Mouse (Mus musculus) thymus, adult 18-20 months (tissue): ENCODE results near the gene Borcs7.

Experiments used
- DNase-seq, 2 experiments: peaks; one replicate each; pipeline ENCODE4 v3.0.0; 2022; ENCODE audit warnings: mixed read lengths in 2 of 2

Gene Borcs7

DNA sequence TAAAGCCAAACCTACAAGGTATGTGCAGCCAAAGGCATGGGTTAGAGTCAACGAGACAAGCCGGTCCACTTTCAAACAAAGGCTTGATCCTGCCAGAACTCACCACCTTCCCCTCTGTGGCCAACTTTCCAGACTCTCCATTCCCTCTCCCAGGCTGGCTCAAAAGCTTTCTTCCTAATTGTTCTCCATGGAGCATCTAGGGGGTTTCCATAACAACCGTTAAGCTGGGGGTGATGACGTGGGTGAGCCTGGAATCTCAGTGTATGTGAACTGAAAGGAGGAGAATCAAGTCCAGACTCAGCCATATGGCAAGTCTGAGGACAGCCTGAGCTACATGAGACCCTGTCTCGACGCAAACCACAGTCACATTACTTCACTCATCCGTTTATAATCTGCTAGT lies 24.2 kb upstream of the Borcs7 start:
- DNase-seq: no peak

DNA sequence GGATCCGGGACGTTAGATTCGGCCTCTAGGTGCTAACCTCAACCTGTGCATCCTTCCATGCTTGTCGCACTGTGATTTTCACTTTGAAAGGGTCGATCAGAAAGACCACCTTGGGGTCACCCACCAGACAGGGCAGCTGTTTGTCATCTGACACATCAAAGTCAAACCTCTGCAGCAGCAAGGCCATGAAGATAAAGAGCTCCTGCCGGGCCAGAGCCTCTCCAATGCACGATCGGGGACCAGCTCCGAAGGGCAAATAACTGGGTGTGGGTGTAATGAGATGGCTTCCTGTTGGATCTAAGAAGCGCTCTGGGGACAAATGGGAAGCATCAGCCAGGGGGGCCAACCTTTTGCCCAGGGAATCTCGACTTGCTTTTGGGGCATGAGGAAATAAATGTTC lies 22.4 kb upstream of the Borcs7 start:
- no peak for DNase-seq

DNA sequence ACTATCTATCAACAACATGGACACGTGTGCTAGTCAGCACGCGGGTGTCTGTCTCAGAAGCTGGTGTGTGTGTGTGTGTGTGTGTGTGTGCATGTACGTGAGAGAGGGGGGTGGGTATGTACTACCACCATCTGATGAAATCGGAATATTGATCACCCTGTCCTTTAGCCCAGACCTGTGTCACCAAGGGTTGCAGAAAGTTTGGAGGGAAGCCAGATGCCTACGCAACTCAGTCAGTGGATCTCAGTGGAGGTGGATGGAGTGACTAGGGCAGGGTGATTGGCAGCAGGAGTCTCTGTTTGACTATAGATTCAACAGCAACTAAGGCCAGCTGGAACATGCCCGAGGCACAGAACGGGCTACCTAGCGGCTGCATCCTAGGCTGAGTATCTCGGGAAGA lies 21.4 kb upstream of the Borcs7 start:
- DNase-seq: no peak

DNA sequence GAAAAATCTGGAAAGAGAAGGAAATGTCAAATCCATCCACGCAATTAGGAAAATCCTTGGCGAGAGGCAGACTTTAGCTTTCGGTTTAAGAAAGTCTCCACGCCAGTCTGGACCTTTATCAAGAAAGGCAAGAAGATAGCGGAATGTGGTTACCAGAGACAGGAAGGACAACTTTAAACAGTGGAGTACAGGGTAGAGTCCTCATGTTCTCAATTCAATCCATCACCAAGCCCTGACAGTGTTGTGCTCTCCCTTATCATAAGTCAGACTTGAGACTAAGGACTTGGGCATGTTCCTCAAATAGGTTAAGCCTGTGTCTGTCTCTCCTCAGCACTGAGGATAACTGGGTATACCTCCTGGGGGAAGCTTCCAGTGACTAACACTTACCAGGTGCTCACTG lies 19.9 kb upstream of the Borcs7 start:
- DNase-seq: no peak

DNA sequence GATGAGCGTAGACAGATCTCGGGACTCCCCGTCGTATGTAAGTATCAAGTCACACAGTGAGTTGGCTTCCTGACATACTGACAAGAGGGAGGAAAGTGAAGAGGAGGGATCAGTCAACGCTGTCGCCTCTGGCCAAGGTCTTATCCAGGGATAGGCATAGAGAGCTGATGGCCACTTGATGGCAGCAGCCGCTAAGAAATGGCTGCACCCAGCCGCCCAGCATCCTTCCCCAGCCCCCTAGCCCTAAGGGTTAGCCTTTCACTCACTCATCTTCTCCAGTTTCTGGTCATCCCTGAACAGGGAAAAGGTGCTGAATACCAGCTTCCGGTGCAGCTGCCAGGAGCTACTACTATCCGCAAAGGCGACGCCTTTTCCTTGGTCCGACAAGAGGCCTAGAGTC lies 19.0 kb upstream of the Borcs7 start:
- peak in 1 of 2 experiments; percentile 30 for DNase-seq

DNA sequence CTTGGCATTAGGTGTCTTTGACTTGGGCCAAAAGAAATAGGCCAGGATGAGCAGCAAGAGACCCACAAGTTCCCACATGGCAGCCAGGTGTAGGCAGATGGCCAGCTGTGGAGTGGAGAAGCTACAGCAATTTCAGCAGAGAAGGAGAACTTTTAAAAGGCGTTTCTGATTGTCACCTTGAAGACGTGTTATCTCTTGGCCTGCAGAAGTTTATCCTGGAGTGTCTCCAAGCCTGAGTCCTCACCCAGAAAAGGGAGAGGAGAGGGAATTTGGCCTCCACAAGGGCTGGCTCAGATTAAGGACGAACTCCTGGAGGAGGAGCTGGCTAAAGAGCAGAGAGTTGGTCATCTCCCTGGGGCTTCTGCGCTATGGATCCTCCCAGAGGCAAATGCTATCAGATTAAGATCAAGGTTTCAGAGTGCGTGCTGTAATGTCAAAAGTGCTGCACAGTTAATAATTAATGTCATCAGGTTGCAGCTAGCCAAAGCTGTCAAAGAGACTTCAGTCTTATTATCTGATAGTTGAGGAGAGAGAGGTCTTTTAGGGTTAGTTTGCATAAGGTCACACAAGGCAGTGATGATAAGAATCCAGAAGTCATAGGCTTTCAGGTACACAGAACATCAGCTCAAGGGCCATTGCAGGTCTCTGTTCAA lies 16.8 kb upstream of the Borcs7 start, which contains the start of gene Cyp17a1:
Cyp17a1 (minus strand) TSS at position 407 of the 653 bp plus-strand sequence.
- no peak for DNase-seq

DNA sequence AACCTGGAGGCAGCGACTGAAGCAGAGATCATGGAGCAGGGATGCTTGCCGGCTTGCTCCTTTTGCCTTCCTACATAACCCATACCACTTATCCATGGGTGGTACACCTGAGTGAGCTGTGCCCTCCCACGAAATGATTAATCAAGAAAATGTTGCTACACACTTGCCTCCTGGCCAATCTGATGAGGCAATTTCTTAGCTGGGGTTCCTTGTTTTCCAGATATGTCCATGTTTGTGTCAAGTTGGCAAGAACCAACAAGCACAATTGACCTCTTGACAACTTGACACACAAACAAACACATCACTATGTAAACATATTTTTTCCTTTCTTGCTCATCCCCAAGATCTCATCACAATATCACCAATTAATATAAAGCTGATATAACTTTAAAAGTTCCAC lies 14.1 kb upstream of the Borcs7 start:
- no peak for DNase-seq

DNA sequence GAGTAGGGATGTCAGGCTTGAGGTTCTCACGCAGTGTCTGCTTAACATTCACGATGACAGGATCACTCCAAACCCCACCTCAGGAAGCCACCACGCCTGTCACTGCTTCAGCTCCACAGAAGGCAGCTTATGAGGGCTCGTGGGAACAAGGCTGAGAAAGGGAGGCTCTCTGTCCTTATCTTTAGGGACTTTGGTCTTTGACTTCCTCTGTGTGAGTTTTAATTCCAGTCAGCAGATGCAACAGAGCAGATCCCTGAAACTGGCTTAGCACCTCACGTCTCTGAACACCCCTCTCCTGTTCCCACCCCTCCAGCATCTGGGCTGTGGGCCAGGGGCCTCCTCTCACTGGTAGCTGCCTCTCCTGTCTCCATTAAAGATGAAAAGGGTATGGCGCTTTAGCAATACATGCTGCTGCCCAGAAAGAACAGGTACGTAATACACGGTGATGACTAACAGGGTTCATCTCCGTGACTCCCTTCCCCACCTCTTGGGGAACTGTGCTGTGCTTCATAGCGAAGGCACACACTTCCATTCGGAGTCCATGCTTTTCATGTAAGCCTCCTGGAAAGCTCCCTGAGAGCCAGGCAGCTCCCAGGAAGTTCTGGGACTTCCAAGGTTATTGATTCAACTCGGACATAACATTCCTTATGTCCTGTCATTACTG lies 9.9 kb upstream of the Borcs7 start:
- no peak for DNase-seq

DNA sequence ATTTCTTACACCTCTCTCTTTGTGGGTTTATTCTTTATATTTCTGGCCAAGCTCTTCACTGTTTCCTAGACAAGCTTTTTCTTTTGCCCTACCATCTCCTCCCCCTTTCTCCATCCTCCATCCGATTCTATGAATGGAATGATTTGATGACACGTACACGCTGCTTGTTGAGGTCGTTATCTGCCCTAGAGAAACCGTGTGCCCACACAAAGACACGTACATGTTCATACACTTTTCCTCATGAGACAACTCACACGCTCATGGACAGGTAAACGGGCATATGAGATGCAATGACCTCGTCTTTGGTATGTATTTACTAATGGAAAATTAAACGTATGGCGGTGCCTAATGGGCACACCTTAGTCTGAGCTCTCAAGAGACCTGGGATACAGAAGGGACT lies 681 bp downstream of the Borcs7 start:
- DNase-seq: no peak

DNA sequence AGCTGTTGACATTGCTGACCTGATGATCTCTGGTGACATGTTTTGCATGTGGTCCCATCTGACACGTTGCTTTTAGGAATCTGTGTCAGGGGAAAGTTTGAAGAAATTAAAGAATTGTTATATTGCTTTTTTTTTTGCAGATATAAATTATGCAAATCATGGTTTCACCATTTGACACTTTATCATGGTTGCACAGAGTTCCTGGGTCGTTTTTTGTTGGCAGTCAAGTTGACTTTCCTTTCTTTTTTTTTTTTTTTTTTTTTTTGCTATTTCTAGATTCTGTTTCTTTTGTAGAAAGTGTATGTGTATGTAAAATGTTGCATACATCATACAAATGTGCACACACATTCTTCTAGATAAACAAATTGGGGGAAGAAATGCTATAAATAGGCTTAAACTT lies 1.4 kb downstream of the Borcs7 start:
- no peak for DNase-seq

DNA sequence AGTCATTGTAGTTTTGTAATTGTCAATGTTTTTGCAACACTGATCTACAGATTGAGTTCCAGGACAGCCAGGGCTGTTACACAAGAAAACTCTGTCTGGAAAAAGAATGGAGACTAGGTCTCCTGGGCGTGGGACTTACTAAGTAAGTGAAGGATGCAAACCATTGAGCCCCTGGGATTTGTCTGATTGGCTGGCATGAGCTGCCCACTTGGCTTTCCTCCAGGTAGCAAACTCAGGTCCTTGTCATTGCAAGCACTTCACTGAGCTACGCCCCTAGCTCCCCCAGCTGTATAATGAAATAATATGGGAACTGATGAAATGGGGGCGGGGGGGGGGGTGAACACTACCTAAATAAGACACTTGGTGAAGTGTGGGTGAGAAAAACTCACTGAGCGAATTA lies 3.4 kb downstream of the Borcs7 start:
- DNase-seq: no peak

DNA sequence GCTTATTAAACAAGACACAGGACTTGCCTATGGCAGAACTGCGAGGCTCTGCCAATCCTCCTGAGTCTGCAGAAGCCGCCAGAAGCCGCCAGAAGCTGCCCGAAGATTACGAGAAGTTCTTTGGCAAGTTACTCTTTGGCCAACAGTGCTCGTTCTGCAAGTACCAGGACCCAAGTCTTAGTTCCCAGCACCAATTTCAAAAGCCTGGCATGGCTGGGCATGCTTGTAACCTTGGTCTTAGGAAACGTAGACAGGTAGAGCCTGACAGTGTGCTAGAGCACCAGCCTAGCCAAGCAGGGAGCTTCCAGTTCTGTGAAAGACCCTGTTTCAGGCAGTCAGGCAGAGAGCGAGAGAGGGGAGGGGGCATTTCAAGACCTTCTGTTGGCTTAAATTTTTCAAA lies 6.8 kb downstream of the Borcs7 start:
- no peak for DNase-seq

DNA sequence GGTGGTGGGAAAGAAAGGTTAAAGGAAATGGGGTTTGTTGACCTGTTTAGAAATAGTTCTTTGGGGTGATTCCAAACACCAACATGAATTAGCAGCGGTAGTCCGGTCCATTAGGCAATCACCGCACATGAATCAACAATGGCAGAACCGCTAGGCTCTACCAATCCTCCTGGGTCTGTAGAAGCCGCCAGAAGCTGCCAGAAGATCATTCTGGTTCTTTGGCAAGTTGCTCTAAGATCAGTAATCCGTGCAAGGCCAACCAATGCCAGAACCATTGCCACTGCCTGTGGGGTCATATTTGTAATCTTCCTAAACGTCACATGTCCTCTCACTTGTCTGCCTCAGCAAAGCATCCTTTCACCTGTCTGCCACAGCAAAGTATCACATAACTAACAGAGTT lies 7.2 kb downstream of the Borcs7 start:
- no peak for DNase-seq

DNA sequence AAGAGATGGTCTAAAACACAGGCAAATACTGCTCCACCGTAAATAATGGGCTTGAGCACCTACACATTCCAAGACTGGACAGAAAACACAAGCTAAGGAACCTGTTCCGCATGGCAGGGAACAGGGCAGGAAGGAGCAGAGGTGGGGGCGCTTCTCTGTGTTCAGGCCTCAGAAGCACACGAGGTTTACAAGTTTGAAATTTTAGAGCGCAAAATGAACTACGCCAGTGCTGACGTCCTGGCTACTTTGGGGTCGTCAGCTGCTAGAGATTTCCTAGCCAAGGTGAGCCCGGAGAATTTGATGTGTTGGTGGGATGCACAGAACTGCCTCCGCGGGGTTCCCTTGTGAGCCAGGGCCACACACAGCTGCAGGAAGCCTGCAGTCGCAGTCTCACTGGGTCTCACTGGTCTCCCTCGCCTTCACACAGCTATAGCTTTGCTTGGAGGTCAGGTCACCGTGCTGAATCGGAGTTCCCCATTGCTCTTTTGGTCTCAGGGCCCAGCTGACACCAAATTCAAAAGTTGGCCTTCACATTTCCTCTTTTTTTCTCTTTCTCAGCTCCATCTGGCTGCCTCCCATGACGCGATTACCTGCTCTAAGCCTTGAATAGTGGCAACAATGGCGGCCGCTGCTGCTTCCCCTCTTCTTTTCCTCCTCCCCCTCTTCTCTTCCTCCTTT lies 8.3 kb downstream of the Borcs7 start:
- DNase-seq: no peak

DNA sequence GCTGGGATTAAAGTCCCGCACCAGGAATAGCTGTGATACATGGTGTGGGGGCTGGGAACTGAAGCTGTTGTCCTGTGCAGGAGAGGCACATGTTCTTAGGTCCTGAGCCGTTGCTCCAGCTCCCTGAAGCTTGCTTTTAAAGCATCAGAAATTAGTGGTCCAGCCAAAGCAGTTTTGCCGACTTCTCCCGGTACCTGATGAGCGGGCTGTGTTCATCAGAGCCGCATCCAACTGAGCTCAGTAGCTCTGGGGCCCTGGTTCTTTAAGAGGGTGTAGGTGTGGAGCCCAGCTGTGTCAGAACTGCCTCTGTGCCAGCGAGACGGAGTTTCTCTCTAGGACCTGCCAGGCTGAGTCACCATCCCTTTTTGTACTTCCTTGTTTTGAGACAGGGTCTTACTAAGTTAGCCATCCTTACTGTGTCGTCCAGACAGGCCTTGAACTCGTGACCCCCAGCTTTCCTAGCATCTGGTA lies 9.3 kb downstream of the Borcs7 start:
- DNase-seq: no peak

DNA sequence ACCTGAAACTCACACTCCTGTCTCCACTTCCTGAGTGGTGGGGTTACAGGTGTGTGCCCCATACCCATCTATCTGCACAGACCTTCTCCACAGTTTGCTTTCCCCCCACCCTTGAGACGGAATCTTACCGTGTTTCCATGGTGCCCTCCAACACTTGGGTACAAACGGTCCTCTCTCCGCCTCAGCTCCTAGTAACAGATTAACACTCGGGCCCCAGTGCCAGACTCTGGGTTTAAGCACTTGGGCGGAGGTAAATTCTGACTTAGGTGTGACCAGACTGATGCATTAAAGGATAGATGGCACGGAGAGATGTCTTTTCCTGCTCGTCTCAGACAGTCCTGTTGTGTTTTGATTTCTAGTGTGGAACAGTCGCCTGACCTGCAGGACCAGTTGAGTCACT lies 11.4 kb downstream of the Borcs7 start:
- DNase-seq: no peak

DNA sequence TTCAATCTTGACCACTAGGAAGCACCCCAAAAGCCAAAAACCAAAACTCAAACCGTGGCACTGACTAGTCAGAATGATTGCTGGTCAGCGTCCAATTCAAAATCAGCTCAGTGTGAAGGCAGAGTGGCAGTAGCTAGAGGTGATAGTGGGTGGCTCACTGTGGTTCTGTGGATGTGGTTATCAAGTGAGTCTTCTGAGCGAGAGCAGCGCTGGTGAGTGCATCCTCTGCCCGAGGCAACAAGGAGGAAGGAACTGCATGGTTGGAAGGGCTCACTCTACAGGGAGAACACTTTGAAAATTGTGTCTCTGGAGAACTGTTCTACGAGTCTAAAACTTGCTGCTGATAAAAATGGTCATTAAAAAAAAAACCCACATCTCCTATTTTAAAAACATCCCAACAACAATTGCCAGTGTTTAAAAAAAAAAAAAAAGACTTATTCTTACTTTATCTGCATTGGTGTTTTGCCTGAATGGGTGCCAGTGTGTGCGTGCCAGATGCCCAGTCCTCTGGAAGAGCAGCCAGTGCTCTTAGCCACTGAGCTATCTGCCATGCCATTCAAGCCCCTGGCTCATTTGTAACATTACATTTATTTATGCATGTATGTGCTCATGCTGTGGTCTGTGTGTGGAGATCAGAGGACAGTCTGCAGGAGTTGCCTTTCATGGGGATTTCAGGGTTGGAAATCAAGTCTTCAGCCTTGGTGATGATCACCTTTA lies 16.2 kb downstream of the Borcs7 start:
- no peak for DNase-seq

DNA sequence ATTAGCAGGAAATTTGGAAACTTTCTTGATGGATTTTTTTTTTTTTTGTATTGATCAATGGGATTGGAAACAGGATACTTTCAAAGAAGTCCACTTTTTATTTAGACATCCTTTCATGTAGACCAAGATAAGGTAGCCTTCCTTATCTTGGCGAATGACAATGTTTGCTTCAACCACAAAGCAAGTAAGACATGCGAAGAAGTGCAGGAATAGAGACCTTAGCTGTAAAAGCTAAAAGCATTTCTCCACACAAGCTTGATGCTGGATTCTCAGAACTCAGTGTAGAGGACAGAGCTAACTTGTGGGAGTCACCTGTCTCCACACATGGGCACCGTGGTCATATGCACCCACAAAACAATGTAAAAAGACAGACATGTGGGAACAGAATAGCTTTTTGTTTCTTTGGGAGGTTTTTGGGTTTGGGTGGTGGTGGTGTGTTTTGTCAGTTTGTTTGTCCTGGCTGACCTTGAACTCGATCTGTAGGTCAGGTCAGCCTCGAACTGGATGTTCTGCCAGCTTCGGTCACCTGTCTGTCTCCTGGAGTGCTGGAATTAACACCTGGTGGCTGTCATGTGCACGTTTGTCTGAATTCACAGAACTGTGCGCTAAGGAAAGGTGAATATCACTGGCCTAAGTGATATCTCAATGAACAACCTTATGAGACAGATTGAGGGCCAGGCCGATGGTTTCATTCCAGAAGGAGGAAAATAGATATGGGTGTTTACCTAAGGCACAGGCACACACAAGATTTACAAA lies 17.0 kb downstream of the Borcs7 start:
- DNase-seq: no peak

DNA sequence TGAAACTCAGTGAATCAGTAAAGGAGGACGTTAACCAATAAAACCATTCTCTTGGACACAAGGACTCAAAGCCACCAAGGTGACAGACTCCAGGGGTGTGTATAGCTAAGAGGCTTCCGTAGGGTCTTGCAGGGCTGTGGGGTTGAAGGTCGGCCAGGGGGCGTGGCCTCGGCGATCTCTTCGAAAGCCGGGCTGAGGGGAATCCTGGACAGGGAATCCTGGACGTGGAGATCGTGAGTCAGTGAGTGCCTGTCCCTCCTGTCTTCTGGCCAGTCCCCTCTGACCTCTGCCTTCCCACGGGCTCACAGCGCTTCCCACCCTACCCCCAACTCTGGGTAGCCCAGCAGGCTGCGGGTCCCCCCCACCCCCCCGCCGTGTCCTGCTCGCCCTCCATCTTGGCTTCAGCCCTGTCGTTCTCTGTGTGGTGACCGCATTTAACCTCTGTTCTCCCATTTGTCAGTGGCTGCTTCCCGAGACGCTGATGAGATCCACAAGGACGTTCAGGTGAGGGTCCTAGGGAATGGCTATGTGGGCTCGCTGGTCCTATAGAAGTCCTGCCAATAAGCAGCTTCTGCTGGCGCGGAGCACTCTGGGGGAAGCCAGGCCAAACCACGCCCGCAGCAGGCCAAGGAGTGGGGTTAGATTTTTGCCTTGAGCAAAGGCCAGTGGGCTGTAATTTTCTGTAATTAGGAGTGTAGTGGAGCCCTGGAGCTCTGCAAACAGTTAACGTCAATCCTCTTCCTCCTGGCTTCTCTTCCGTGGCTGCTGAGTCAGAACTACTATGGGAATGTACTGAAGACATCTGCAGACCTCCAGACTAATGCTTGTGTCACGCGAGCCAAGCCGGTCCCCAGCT lies 17.8 kb downstream of the Borcs7 start, which contains the start of gene As3mt:
As3mt (plus strand) TSS at position 163 of the 856 bp plus-strand sequence.
- peak; percentile 60 to 66 for DNase-seq

DNA sequence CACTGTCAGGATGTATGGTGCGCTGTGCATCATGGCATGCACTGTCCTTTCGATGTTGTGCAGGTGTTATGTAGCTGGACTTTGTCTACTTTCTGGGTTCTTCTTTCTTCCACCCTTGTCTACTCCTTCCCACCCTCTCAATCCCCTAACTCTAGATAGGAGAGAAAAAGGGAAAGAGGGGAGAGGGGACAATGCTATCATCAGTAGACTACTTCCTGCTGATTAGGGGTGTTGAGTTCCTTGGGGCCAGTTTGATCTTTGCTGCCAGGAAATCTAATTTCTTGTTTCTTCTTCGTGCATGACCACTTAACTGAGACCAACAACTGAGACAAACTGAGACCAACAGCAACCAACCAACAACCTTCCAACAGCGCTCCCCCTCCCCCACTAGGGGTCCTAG lies 20.9 kb downstream of the Borcs7 start:
- no peak for DNase-seq

DNA sequence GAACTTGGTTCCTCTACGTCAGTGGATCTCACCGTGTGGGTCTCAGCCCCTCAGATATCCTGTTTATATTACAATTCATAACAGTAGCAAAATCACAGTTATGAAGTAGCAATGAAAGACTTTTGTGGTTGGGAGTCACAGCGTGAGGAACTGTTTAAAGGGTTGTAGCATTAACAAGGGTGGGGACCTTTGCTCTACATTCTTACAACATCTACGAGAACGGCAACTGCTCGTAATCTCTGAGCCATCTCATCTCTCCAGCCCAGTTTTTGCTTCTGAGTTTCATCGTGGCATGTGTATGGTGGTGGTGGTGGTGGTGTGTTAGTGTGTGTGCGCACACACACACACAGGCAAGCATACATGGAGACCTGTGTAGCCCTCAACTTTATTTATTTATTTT lies 24.5 kb downstream of the Borcs7 start:
- no peak for DNase-seq

DNA sequence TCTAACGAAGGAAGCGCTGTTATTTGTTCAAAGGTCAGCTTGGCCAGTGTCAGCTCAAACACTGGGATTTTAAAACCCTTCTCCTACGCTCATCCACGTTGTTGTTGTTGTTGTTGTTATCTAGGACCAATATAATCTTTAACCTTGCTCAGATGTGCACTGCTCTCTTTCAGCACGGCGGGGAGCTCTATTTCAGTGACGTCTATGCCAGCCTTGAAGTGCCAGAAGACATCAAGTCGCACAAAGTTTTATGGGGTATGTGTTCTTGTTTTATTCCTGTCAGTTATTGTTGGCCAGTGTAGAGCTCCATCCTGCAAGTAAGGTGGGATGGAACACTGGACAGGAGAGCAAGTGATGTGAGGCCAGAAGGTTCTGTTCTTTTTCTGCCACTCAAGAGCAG lies 25.3 kb downstream of the Borcs7 start:
- no peak for DNase-seq
